Mouse (Mus musculus): ENCODE data around the gene Ddx19a.
"Not testable (repeated sequence)": the region's sequence is repeated elsewhere in the genome, so short reads cannot be mapped to it uniquely, and the experiment has no call there.

Gene Ddx19a

GRCm38 (mm10) chr8:110932444-110932843 lies 65.2 kb downstream of the Ddx19a start:
- no peak for DNase-seq

GRCm38 (mm10) chr8:110931176-110931939 lies 66.2 kb downstream of the Ddx19a start:
- DNase-seq = peak; percentile 29

GRCm38 (mm10) chr8:110929672-110930071 lies 67.9 kb downstream of the Ddx19a start:
- not testable (repeated sequence) for DNase-seq

- no peak for DNase-seq
Observed at GRCm38 (mm10) chr8:110929066-110929465, 68.5 kb downstream of the Ddx19a start.

- no peak for DNase-seq
Observed at GRCm38 (mm10) chr8:110928435-110928834, 69.2 kb downstream of the Ddx19a start.

- DNase-seq = no peak
Observed at GRCm38 (mm10) chr8:110926690-110927089, 70.9 kb downstream of the Ddx19a start.

GRCm38 (mm10) chr8:110925691-110926140 lies 71.9 kb downstream of the Ddx19a start:
- no peak for DNase-seq

Data from right cerebral cortex, postnatal 14 days (tissue).